Mouse (Mus musculus): ENCODE data around the gene Rack1. TPM values are rescaled to one million over a fixed set of nuclear protein-coding genes. Genes with fewer than 3 reads are reported as not detected.
"Not testable (repeated sequence)": the region's sequence is repeated elsewhere in the genome, so short reads cannot be mapped to it uniquely, and the experiment has no call there.

Rack1 gene
- polyA plus RNA-seq, 1 experiment from 2014 or later, result 646 TPM

GRCm38 (mm10) chr11:48821299-48821698 lies 21.2 kb downstream of the Rack1 start:
- not testable (repeated sequence) for H3K27ac ChIP-seq; H3K9me3 ChIP-seq; H3K4me1 ChIP-seq (replicated peaks); ATAC-seq (ENCODE audit: insufficient number of reproducible peaks, insufficient read depth, low FRiP score, low TSS enrichment, low read depth); H3K36me3 ChIP-seq; H3K4me2 ChIP-seq; H3K4me3 ChIP-seq (replicated peaks); H3K9ac ChIP-seq (replicated peaks)
- H3K27me3 ChIP-seq, result peaks cover 19% of the 10 kb centered on the region
- 78% methylated on average over 14 of the region's 14 CpGs for WGBS

- WGBS, result 39% methylated on average over 14 of the region's 14 CpGs
- Histone ChIP-seq H3K36me3 (no peaks in the 10 kb centered on the region), H3K27me3 (peaks cover 19% of the 10 kb centered on the region), H3K4me2 (peak overlapping the region; percentile 68), H3K9me3 (no peaks in the 10 kb centered on the region), H3K4me3 (replicated peaks) (peak overlapping the region; percentile 43), H3K27ac (no peak overlapping the region), H3K4me1 (replicated peaks) (peaks cover 8% of the 10 kb centered on the region; the same call in 1 of the 2 replicates), H3K9ac (replicated peaks) (no peak overlapping the region)
- no peak for ATAC-seq (ENCODE audit: insufficient number of reproducible peaks, insufficient read depth, low FRiP score, low TSS enrichment, low read depth)
These were observed 22.8 kb downstream of the Rack1 start for GRCm38 (mm10) chr11:48822768-48823512.

GRCm38 (mm10) chr11:48823536-48823972 lies 23.4 kb downstream of the Rack1 start:
- H3K4me1 ChIP-seq (replicated peaks), result peaks cover 8% of the 10 kb centered on the region; the same call in 1 of the 2 replicates
- no peak for ATAC-seq (ENCODE audit: insufficient number of reproducible peaks, insufficient read depth, low FRiP score, low TSS enrichment, low read depth)
- under 1% methylated on average over 15 of the region's 15 CpGs for WGBS
- peak overlapping the region; percentile 68 for H3K4me2 ChIP-seq
- peaks cover 19% of the 10 kb centered on the region for H3K27me3 ChIP-seq
- peak overlapping the region; percentile 43 for H3K4me3 ChIP-seq (replicated peaks)
- H3K36me3 ChIP-seq, result no peaks in the 10 kb centered on the region
- H3K27ac ChIP-seq, result no peak overlapping the region
- H3K9ac ChIP-seq (replicated peaks), result peak overlapping the region; percentile 44; the same call in 1 of the 2 replicates
- no peaks in the 10 kb centered on the region for H3K9me3 ChIP-seq

GRCm38 (mm10) chr11:48824311-48824830 lies 24.2 kb downstream of the Rack1 start:
- H3K27ac ChIP-seq, result no peak overlapping the region
- peaks cover 8% of the 10 kb centered on the region; the same call in 1 of the 2 replicates for H3K4me1 ChIP-seq (replicated peaks)
- H3K36me3 ChIP-seq, result no peaks in the 10 kb centered on the region
- H3K9me3 ChIP-seq, result no peaks in the 10 kb centered on the region
- no peak for ATAC-seq (ENCODE audit: insufficient number of reproducible peaks, insufficient read depth, low FRiP score, low TSS enrichment, low read depth)
- H3K4me3 ChIP-seq (replicated peaks), result peak overlapping the region; percentile 43
- H3K4me2 ChIP-seq, result peak overlapping the region; percentile 68
- H3K27me3 ChIP-seq, result peaks cover 19% of the 10 kb centered on the region
- H3K9ac ChIP-seq (replicated peaks), result peak overlapping the region; percentile 44; the same call in 1 of the 2 replicates
- 4% methylated on average over 22 of the region's 22 CpGs for WGBS

GRCm38 (mm10) chr11:48825979-48826751 lies 26.0 kb downstream of the Rack1 start, which contains the start of the genes Trim7 and Gm12184:
TSS of gene Trim7 (plus strand) at chr11:48826140.
TSS of gene Gm12184 (minus strand) at chr11:48826655.
- under 1% methylated on average over 27 of the region's 92 CpGs for WGBS

GRCm38 (mm10) chr11:48826752-48827096 lies 26.6 kb downstream of the Rack1 start:
- ATAC-seq (ENCODE audit: insufficient number of reproducible peaks, insufficient read depth, low FRiP score, low TSS enrichment, low read depth), result no peak
- peak overlapping the region; percentile 59; the same call in 1 of the 2 replicates for H3K27ac ChIP-seq
- no peaks in the 10 kb centered on the region for H3K9me3 ChIP-seq

More at GRCm38 (mm10) chr11:48825979-48826751, 26.0 kb downstream of the Rack1 start, which contains the start of the genes Trim7 and Gm12184:
- Histone ChIP-seq H3K4me3 (replicated peaks) (peak within 1 kb of the TSS; percentile 45), H3K27me3 (peaks cover 19% of the 10 kb centered on the region), H3K9ac (replicated peaks) (peak within 1 kb of the TSS; percentile 51), H3K27ac (peak within 1 kb of the TSS; percentile 59; the same call in 1 of the 2 replicates), H3K4me2 (peak within 1 kb of the TSS; percentile 64)
- not testable (repeated sequence) for H3K36me3 ChIP-seq; H3K9me3 ChIP-seq; H3K4me1 ChIP-seq (replicated peaks)
- peak; percentile 79 for ATAC-seq (ENCODE audit: insufficient number of reproducible peaks, insufficient read depth, low FRiP score, low TSS enrichment, low read depth)

GRCm38 (mm10) chr11:48827926-48828325 lies 27.8 kb downstream of the Rack1 start:
- ATAC-seq (ENCODE audit: insufficient number of reproducible peaks, insufficient read depth, low FRiP score, low TSS enrichment, low read depth), result no peak
- Histone ChIP-seq H3K27me3 (peaks cover 16% of the 10 kb centered on the region), H3K4me1 (replicated peaks) (peaks cover 8% of the 10 kb centered on the region; the same call in 1 of the 2 replicates), H3K4me3 (replicated peaks) (no peak overlapping the region), H3K27ac (no peak overlapping the region), H3K9me3 (no peaks in the 10 kb centered on the region), H3K36me3 (no peaks in the 10 kb centered on the region), H3K9ac (replicated peaks) (no peak overlapping the region), H3K4me2 (no peak overlapping the region)
- WGBS, result 83% methylated on average over 6 of the region's 6 CpGs

More at GRCm38 (mm10) chr11:48826752-48827096, 26.6 kb downstream of the Rack1 start:
- H3K27me3 ChIP-seq, result peaks cover 19% of the 10 kb centered on the region
- H3K36me3 ChIP-seq, result no peaks in the 10 kb centered on the region
- H3K4me2 ChIP-seq, result peak overlapping the region; percentile 64
- peak overlapping the region; percentile 51 for H3K9ac ChIP-seq (replicated peaks)
- H3K4me3 ChIP-seq (replicated peaks), result peak overlapping the region; percentile 45
- H3K4me1 ChIP-seq (replicated peaks), result peaks cover 8% of the 10 kb centered on the region; the same call in 1 of the 2 replicates
- 0% methylated on average over 6 of the region's 6 CpGs for WGBS

- no peak for ATAC-seq (ENCODE audit: insufficient number of reproducible peaks, insufficient read depth, low FRiP score, low TSS enrichment, low read depth)
- H3K36me3 ChIP-seq, result no peaks in the 10 kb centered on the region
- WGBS, result 67% methylated on average over 2 of the region's 2 CpGs
- H3K9me3 ChIP-seq, result no peaks in the 10 kb centered on the region
- no peak overlapping the region for H3K9ac ChIP-seq (replicated peaks)
- H3K27ac ChIP-seq, result no peak overlapping the region
- no peaks in the 10 kb centered on the region for H3K4me1 ChIP-seq (replicated peaks)
- H3K4me2 ChIP-seq, result no peak overlapping the region
- H3K27me3 ChIP-seq, result no peaks in the 10 kb centered on the region
- no peak overlapping the region for H3K4me3 ChIP-seq (replicated peaks)
These were observed 30.1 kb downstream of the Rack1 start for GRCm38 (mm10) chr11:48830279-48830678.

- Histone ChIP-seq H3K4me3 (replicated peaks) (no peak overlapping the region), H3K9me3 (no peaks in the 10 kb centered on the region), H3K4me1 (replicated peaks) (no peaks in the 10 kb centered on the region), H3K4me2 (no peak overlapping the region), H3K9ac (replicated peaks) (no peak overlapping the region), H3K27ac (no peak overlapping the region), H3K27me3 (peaks cover 6% of the 10 kb centered on the region), H3K36me3 (no peaks in the 10 kb centered on the region)
- no peak for ATAC-seq (ENCODE audit: insufficient number of reproducible peaks, insufficient read depth, low FRiP score, low TSS enrichment, low read depth)
- 78% methylated on average over 2 of the region's 2 CpGs for WGBS
These were observed 31.1 kb downstream of the Rack1 start for GRCm38 (mm10) chr11:48831273-48831672.

GRCm38 (mm10) chr11:48833078-48833730 lies 33.1 kb downstream of the Rack1 start:
- WGBS, result 47% methylated on average over 9 of the region's 9 CpGs
- ATAC-seq (ENCODE audit: insufficient number of reproducible peaks, insufficient read depth, low FRiP score, low TSS enrichment, low read depth), result no peak
- Histone ChIP-seq H3K36me3 (no peaks in the 10 kb centered on the region), H3K4me2 (peak overlapping the region; percentile 62), H3K4me3 (replicated peaks) (peak overlapping the region; percentile 54), H3K27ac (no peak overlapping the region), H3K4me1 (replicated peaks) (peaks cover 8% of the 10 kb centered on the region; the same call in 1 of the 2 replicates), H3K9me3 (no peaks in the 10 kb centered on the region), H3K27me3 (peaks cover 17% of the 10 kb centered on the region), H3K9ac (replicated peaks) (no peak overlapping the region)
